Mouse (Mus musculus): ENCODE data around the gene Ifna7. TPM values are rescaled to one million over a fixed set of nuclear protein-coding genes. Genes with fewer than 3 reads are reported as not detected.
"Not testable (repeated sequence)": the region's sequence is repeated elsewhere in the genome, so short reads cannot be mapped to it uniquely, and the experiment has no call there.

Ifna7 gene
- polyA plus RNA-seq, 1 experiment from 2014 or later: not detected

GRCm38 (mm10) chr4:88799365-88799764 is 16.7 kb upstream of the Ifna7 start, which contains the start of gene Gm13285:
Gene Gm13285, plus strand, starts transcription at chr4:88799665.
- not testable (repeated sequence) for H3K9me3 ChIP-seq; H3K27me3 ChIP-seq; H3K9ac ChIP-seq; H3K4me2 ChIP-seq; H3K27ac ChIP-seq (replicated peaks); H3K4me3 ChIP-seq; H3K36me3 ChIP-seq; ATAC-seq (ENCODE audit: low read depth); H3K4me1 ChIP-seq (replicated peaks)
- 19% methylated on average over 5 of the region's 7 CpGs for WGBS

- H3K9ac ChIP-seq; H3K36me3 ChIP-seq; H3K4me1 ChIP-seq (replicated peaks); ATAC-seq (ENCODE audit: low read depth); H3K27ac ChIP-seq (replicated peaks); H3K4me2 ChIP-seq; H3K27me3 ChIP-seq; H3K9me3 ChIP-seq; H3K4me3 ChIP-seq: not testable (repeated sequence)
- WGBS: no CpG with 5 or more reads among the region's 29 CpGs
Measured at GRCm38 (mm10) chr4:88802954-88803353, 13.1 kb upstream of the Ifna7 start, which contains the start of gene Gm13287. Gene Gm13287, plus strand, starts transcription at chr4:88803254.

GRCm38 (mm10) chr4:88805231-88805630 is 10.8 kb upstream of the Ifna7 start, which contains the start of gene Gm13288:
Gene Gm13288, plus strand, starts transcription at chr4:88805531.
- peak within 1 kb of the TSS; percentile 22; the same call in 1 of the 2 replicates for H3K4me3 ChIP-seq

GRCm38 (mm10) chr4:88805761-88806160 is 10.3 kb upstream of the Ifna7 start:
- peaks cover 13% of the 10 kb centered on the region for H3K27me3 ChIP-seq
- H3K9ac ChIP-seq; ATAC-seq (ENCODE audit: low read depth); H3K4me1 ChIP-seq (replicated peaks); H3K27ac ChIP-seq (replicated peaks); H3K36me3 ChIP-seq; H3K9me3 ChIP-seq: not testable (repeated sequence)
- WGBS: 0% methylated on average over 13 of the region's 34 CpGs
- peak overlapping the region; percentile 45 for H3K4me2 ChIP-seq
- H3K4me3 ChIP-seq: peak overlapping the region; percentile 22; the same call in 1 of the 2 replicates

More at GRCm38 (mm10) chr4:88805231-88805630, 10.8 kb upstream of the Ifna7 start, which contains the start of gene Gm13288:
- ATAC-seq (ENCODE audit: low read depth); H3K9ac ChIP-seq; H3K4me1 ChIP-seq (replicated peaks); H3K27ac ChIP-seq (replicated peaks); H3K36me3 ChIP-seq; H3K9me3 ChIP-seq: not testable (repeated sequence)
- Histone ChIP-seq H3K27me3 (peaks cover 13% of the 10 kb centered on the region), H3K4me2 (peak within 1 kb of the TSS; percentile 45)
- no CpG with 5 or more reads among the region's 8 CpGs for WGBS

- H3K27me3 ChIP-seq: no peaks in the 10 kb centered on the region
- H3K27ac ChIP-seq (replicated peaks): no peak within 1 kb of the TSS
- 81% methylated on average over 1 of the region's 1 CpGs for WGBS
- no peaks in the 10 kb centered on the region for H3K36me3 ChIP-seq
- no peaks in the 10 kb centered on the region for H3K9me3 ChIP-seq
- no peak for ATAC-seq (ENCODE audit: low read depth)
- no peak within 1 kb of the TSS for H3K4me3 ChIP-seq
- H3K4me2 ChIP-seq: no peak within 1 kb of the TSS
- H3K9ac ChIP-seq: no peak within 1 kb of the TSS
- H3K4me1 ChIP-seq (replicated peaks): no peaks in the 10 kb centered on the region
Measured at GRCm38 (mm10) chr4:88819659-88820058, 3.6 kb downstream of the Ifna7 start, which contains the start of gene Ifna11. Gene Ifna11, plus strand, starts transcription at chr4:88819959.

- Histone ChIP-seq H3K27me3 (no peaks in the 10 kb centered on the region), H3K4me3 (no peak overlapping the region), H3K9me3 (no peaks in the 10 kb centered on the region), H3K36me3 (no peaks in the 10 kb centered on the region), H3K4me1 (replicated peaks) (no peaks in the 10 kb centered on the region), H3K4me2 (no peak overlapping the region), H3K9ac (no peak overlapping the region), H3K27ac (replicated peaks) (no peak overlapping the region)
- no peak for ATAC-seq (ENCODE audit: low read depth)
- 26% methylated on average over 4 of the region's 4 CpGs for WGBS
Measured at GRCm38 (mm10) chr4:88822995-88823394, 7.0 kb downstream of the Ifna7 start.

GRCm38 (mm10) chr4:88827116-88827515 is 11.1 kb downstream of the Ifna7 start, which contains the start of gene Ifna6:
Gene Ifna6, plus strand, starts transcription at chr4:88827416.
- H3K4me1 ChIP-seq (replicated peaks); H3K4me2 ChIP-seq; H3K9me3 ChIP-seq: not testable (repeated sequence)

GRCm38 (mm10) chr4:88830523-88830922 is 14.5 kb downstream of the Ifna7 start:
- H3K9me3 ChIP-seq: no peaks in the 10 kb centered on the region
- H3K36me3 ChIP-seq: no peaks in the 10 kb centered on the region
- no peak overlapping the region for H3K9ac ChIP-seq
- no peak overlapping the region for H3K4me3 ChIP-seq
- 24% methylated on average over 4 of the region's 4 CpGs for WGBS
- no peak for ATAC-seq (ENCODE audit: low read depth)
- no peaks in the 10 kb centered on the region for H3K27me3 ChIP-seq
- H3K4me1 ChIP-seq (replicated peaks): no peaks in the 10 kb centered on the region
- H3K27ac ChIP-seq (replicated peaks): no peak overlapping the region
- H3K4me2 ChIP-seq: no peak overlapping the region

More at GRCm38 (mm10) chr4:88827116-88827515, 11.1 kb downstream of the Ifna7 start, which contains the start of gene Ifna6:
- not testable (repeated sequence) for H3K27ac ChIP-seq (replicated peaks); H3K36me3 ChIP-seq; H3K9ac ChIP-seq; H3K4me3 ChIP-seq; H3K27me3 ChIP-seq; ATAC-seq (ENCODE audit: low read depth)

GRCm38 (mm10) chr4:88835225-88835624 is 19.2 kb downstream of the Ifna7 start, which contains the start of gene Ifna5:
Gene Ifna5, plus strand, starts transcription at chr4:88835525.
- not testable (repeated sequence) for H3K9ac ChIP-seq; H3K36me3 ChIP-seq; ATAC-seq (ENCODE audit: low read depth); H3K9me3 ChIP-seq; H3K4me3 ChIP-seq; H3K4me1 ChIP-seq (replicated peaks); H3K27ac ChIP-seq (replicated peaks); H3K27me3 ChIP-seq; H3K4me2 ChIP-seq
- 86% methylated on average over 1 of the region's 1 CpGs for WGBS

GRCm38 (mm10) chr4:88838828-88839227 is 22.8 kb downstream of the Ifna7 start:
- H3K27me3 ChIP-seq: no peaks in the 10 kb centered on the region
- no peaks in the 10 kb centered on the region for H3K9me3 ChIP-seq
- no peak overlapping the region for H3K27ac ChIP-seq (replicated peaks)
- WGBS: 35% methylated on average over 3 of the region's 3 CpGs
- no peak for ATAC-seq (ENCODE audit: low read depth)
- H3K4me1 ChIP-seq (replicated peaks): no peaks in the 10 kb centered on the region
- no peak overlapping the region for H3K4me2 ChIP-seq
- no peak overlapping the region for H3K4me3 ChIP-seq
- no peaks in the 10 kb centered on the region for H3K36me3 ChIP-seq
- H3K9ac ChIP-seq: no peak overlapping the region

- H3K36me3 ChIP-seq: no peaks in the 10 kb centered on the region
- WGBS: 84% methylated on average over 3 of the region's 3 CpGs
- H3K9ac ChIP-seq: no peak overlapping the region
- no peak overlapping the region for H3K27ac ChIP-seq (replicated peaks)
- no peaks in the 10 kb centered on the region for H3K9me3 ChIP-seq
- no peaks in the 10 kb centered on the region for H3K4me1 ChIP-seq (replicated peaks)
- no peak overlapping the region for H3K4me3 ChIP-seq
- no peak overlapping the region for H3K4me2 ChIP-seq
- no peaks in the 10 kb centered on the region for H3K27me3 ChIP-seq
- ATAC-seq (ENCODE audit: low read depth): no peak
Measured at GRCm38 (mm10) chr4:88840058-88840457, 24.0 kb downstream of the Ifna7 start.

- Histone ChIP-seq H3K4me2 (no peak within 1 kb of the TSS), H3K27ac (replicated peaks) (no peak within 1 kb of the TSS), H3K4me3 (no peak within 1 kb of the TSS), H3K27me3 (no peaks in the 10 kb centered on the region), H3K9me3 (no peaks in the 10 kb centered on the region), H3K9ac (no peak within 1 kb of the TSS), H3K36me3 (no peaks in the 10 kb centered on the region), H3K4me1 (replicated peaks) (no peaks in the 10 kb centered on the region)
- ATAC-seq (ENCODE audit: low read depth): no peak
- 39% methylated on average over 2 of the region's 2 CpGs for WGBS
Measured at GRCm38 (mm10) chr4:88841438-88841911, 25.4 kb downstream of the Ifna7 start, which contains the start of gene Ifna4. Gene Ifna4, plus strand, starts transcription at chr4:88841861.

- Histone ChIP-seq H3K4me3 (no peak overlapping the region), H3K9me3 (no peaks in the 10 kb centered on the region), H3K9ac (no peak overlapping the region), H3K4me2 (no peak overlapping the region), H3K27me3 (no peaks in the 10 kb centered on the region), H3K36me3 (no peaks in the 10 kb centered on the region), H3K27ac (replicated peaks) (no peak overlapping the region), H3K4me1 (replicated peaks) (no peaks in the 10 kb centered on the region)
- WGBS: 52% methylated on average over 2 of the region's 2 CpGs
- ATAC-seq (ENCODE audit: low read depth): no peak
Measured at GRCm38 (mm10) chr4:88845334-88845733, 29.3 kb downstream of the Ifna7 start.

Measured in neural tube, embryonic 13.5 days (tissue).